Mouse (Mus musculus) CD4-positive, CD25-positive, alpha-beta regulatory T cell, adult 9 weeks (primary cell): ENCODE measurements around the gene Nlrp6. TPM values are rescaled to one million over a fixed set of nuclear protein-coding genes. Genes with fewer than 3 reads are reported as not detected.

Experiments used
- polyA plus RNA-seq: library from polyadenylated mRNA; unstranded; fragments of 100-300 nt; shearing (Covaris generic); gene quantifications from one replicate; pipeline ENCODE4 v1.2.1, GENCODE M21; 2017

The Nlrp6 gene
- not detected for polyA plus RNA-seq

GRCm38 (mm10) chr7:140920418-140921029, at the start of gene Nlrp6:
Nlrp6 (plus strand) TSS chr7:140920902.

GRCm38 (mm10) chr7:140881696-140882468, 38.8 kb upstream of the Nlrp6 start, which contains the start of the genes Psmd13 and Sirt3:
Psmd13 (plus strand) TSS chr7:140881968.
Sirt3 (minus strand) TSS chr7:140882309.

GRCm38 (mm10) chr7:140900220-140900619, 20.5 kb upstream of the Nlrp6 start, which contains the start of gene Cox8b:
Cox8b (minus strand) TSS chr7:140900446.

GRCm38 (mm10) chr7:140941222-140942051, 20.7 kb downstream of the Nlrp6 start, which contains the start of gene Pgghg:
Pgghg (plus strand) TSS chr7:140941391.

GRCm38 (mm10) chr7:140949824-140950530, 29.3 kb downstream of the Nlrp6 start, which contains the start of gene Ifitm5:
Ifitm5 (minus strand) TSS chr7:140950291.

GRCm38 (mm10) chr7:140955758-140956555, 35.3 kb downstream of the Nlrp6 start, which contains the start of the genes Gm45717 and Ifitm2:
Gm45717 (minus strand) TSS chr7:140955937.
Ifitm2 (minus strand) TSS chr7:140955987.

GRCm38 (mm10) chr7:140966921-140967320, 46.2 kb downstream of the Nlrp6 start, which contains the start of gene Ifitm1:
Ifitm1 (plus strand) TSS chr7:140967221.

Other genes starting within 250 kb of the Nlrp6 start
- not detected for gene Olfr45, start 239.0 kb upstream of the Nlrp6 start, polyA plus RNA-seq
- not detected for gene Olfr541, start 223.6 kb upstream of the Nlrp6 start, polyA plus RNA-seq
- not detected for gene Cyp2e1, start 157.2 kb upstream of the Nlrp6 start, polyA plus RNA-seq
- gene Syce1, start 133.1 kb upstream of the Nlrp6 start, polyA plus RNA-seq, result 0.40 TPM
- gene Zfp941, start 98.7 kb upstream of the Nlrp6 start, polyA plus RNA-seq, result 0.46 TPM
- gene Urah, start 85.9 kb upstream of the Nlrp6 start, polyA plus RNA-seq, result not detected
- gene Scgb1c1, start 75.4 kb upstream of the Nlrp6 start, polyA plus RNA-seq, result not detected
- gene Odf3, start 73.1 kb upstream of the Nlrp6 start, polyA plus RNA-seq, result not detected
- not detected for gene Gm45785, start 64.6 kb upstream of the Nlrp6 start, polyA plus RNA-seq
- 163 TPM for gene Ric8a, start 63.9 kb upstream of the Nlrp6 start, polyA plus RNA-seq
- gene Bet1l, start 63.3 kb upstream of the Nlrp6 start, polyA plus RNA-seq, result 65.2 TPM
- gene Psmd13, start 38.9 kb upstream of the Nlrp6 start, polyA plus RNA-seq, result 270 TPM
- gene Sirt3, start 38.6 kb upstream of the Nlrp6 start, polyA plus RNA-seq, result 10.4 TPM
- not detected for gene Cox8b, start 20.5 kb upstream of the Nlrp6 start, polyA plus RNA-seq
- 40.2 TPM for gene Pgghg, start 20.5 kb downstream of the Nlrp6 start, polyA plus RNA-seq
- gene Ifitm5, start 29.4 kb downstream of the Nlrp6 start, polyA plus RNA-seq, result 0.98 TPM
- gene Gm45717, start 35.0 kb downstream of the Nlrp6 start, polyA plus RNA-seq, result not detected
- gene Ifitm2, start 35.1 kb downstream of the Nlrp6 start, polyA plus RNA-seq, result 30.3 TPM
- not detected for gene Ifitm1, start 46.3 kb downstream of the Nlrp6 start, polyA plus RNA-seq
- gene Ifitm3, start 89.9 kb downstream of the Nlrp6 start, polyA plus RNA-seq, result 8.5 TPM
- not detected for gene Ifitm6, start 97.0 kb downstream of the Nlrp6 start, polyA plus RNA-seq
- not detected for gene Gm17387, start 108.2 kb downstream of the Nlrp6 start, polyA plus RNA-seq
- gene B4galnt4, start 140.2 kb downstream of the Nlrp6 start, polyA plus RNA-seq, result 15.5 TPM
- gene Pkp3, start 157.3 kb downstream of the Nlrp6 start, polyA plus RNA-seq, result 411 TPM
- gene Sigirr, start 179.7 kb downstream of the Nlrp6 start, polyA plus RNA-seq, result 274 TPM
- not detected for gene Ano9, start 196.9 kb downstream of the Nlrp6 start, polyA plus RNA-seq
- gene Ptdss2, start 201.5 kb downstream of the Nlrp6 start, polyA plus RNA-seq, result 8.9 TPM